Mouse (Mus musculus) T-helper 2 cell (primary cell): ENCODE data around the gene Ubr3.

ENCODE experiments used
- in situ Hi-C: fragments of 300-600 bp; cut with MboI, MseI; formaldehyde crosslinking; loops from one replicate; pipeline ENCODE4 v1.15.1; 2025; ENCODE audit warnings: high pct_unique_total_duplicates

Gene Ubr3

GRCm38 (mm10) chr2:69897039-69897617 is at the start of gene Ubr3:
Gene Ubr3 (plus strand): TSS chr2:69897246.
- in situ Hi-C loops: no loop called here

DNA sequence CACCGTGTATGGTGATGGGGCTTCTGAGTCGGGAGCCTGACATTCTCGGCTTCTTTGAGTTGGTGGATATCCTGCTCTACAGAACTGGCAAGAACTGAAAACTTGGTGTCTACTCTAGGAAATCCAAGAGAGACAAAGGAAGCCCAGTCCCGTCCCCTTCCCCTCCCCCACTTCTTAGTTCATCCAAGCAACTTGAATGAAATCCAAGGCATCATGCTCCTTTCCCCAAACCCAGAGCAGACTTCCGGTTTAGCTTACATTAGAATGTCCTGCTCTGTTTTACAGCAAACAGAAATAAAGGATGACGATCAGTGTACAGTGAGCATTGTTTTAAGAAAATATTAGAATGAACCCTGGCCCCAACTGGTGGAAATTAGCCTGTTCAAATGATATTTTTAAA is 47.8 kb upstream of the Ubr3 start:
- in situ Hi-C loops: no loop called here

DNA sequence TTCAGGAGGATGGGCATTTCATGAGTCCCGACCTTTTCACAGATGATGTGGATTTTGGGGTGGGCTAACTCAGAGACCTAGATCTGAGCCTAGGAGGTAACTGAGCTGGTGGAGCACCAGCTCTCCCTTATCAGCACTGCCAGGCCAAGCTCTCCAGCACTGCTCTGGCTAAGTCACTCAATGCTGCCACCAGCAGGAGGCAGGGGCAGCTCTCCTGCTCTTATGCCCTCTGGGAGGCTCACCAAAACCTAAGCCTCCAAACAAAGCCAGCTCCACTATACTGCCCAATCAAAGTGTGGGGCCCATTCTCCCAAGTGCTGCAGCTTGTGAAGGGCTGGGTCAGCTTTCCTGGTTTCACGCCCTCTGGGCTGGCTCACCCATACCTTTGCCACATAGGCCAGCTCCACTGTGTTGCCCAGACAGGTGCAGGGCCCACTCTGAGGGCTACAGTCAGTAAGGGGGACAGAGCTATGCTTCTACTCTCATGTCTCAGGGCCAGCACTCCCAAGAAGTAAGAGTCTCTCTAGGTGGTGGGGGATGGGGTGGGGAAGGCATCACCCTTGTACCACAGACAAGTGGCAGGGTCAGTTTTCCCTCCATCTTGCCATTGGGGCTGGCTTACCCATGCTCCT is 45.5 kb upstream of the Ubr3 start:
- in situ Hi-C loops: no loop called here

DNA sequence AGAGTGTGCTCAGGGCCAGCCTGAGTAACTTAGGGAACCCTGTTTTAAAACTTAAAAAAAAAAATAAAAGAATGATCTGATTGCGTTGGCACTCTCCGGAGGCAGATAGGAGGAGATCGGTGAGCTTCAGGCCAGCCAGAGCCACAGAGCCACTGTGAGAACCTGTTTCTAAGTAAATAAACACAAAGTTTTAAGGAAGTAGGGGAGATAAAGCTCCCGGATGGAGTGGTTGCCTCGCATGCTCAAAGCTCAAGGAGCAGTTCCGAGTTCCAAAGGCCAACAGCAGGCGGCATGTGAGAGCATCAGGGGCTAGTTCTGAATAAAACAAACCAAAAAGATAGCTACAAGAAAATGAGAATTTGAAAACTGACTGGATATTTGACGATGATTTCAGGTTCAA is 40.7 kb upstream of the Ubr3 start:
- in situ Hi-C loops: no loop called here

DNA sequence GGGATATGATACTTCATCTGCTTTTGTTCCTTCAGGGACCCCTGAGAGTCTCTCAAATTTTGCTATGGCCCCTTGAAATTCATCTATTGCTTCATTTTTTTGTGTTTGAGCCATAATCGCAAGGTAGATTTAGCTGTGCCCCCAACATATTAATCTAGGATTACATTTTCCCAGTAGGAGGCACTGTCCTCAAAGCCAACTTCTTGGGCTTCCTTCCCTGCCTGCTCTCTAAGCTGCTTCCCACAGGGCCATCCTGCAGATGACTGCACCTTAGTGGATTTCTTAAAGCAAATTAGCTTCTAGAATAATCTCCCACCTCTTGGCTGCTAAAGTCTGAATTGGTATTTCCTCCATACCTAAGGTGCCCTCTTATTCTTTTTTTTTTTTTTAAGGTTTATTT is 39.2 kb upstream of the Ubr3 start:
- in situ Hi-C loops: no loop called here

- in situ Hi-C loops: no loop called here
These were observed 36.0 kb upstream of the Ubr3 start for GRCm38 (mm10) chr2:69860972-69861452.

DNA sequence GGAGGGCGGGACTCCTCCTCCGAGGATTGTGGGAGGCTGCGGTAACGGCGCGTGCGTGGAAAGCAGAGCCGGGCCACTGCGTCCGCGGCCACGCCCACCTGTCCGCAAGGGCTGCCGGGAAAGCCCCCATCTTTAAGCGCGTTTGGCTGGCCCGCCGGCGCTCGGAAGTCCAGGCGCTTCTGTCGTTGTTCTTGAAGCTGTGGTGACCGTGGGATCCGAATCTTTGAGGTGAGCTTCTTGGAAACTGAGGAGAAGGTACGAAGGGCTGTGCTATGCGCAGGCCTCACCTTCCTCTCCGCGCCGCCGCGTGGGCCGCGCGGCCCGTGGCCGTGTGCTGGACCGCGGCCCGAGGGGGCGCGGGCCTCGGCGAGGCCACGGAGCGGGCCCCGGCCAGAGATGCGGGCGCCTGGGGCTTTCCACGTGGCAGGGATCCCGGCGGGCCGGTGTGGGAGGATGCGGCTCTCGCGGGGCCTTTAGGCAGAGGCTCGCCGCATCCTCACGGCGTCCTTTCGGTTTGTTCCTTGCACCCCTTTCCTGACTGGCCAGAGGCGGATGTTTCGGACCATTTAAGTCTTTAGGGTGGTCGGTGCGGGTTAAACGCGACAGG is 35.5 kb upstream of the Ubr3 start, which contains the start of gene Ssb:
Gene Ssb, plus strand, starts transcription at position 78 of the 607 bp plus-strand sequence.
- in situ Hi-C loops: no loop called here

DNA sequence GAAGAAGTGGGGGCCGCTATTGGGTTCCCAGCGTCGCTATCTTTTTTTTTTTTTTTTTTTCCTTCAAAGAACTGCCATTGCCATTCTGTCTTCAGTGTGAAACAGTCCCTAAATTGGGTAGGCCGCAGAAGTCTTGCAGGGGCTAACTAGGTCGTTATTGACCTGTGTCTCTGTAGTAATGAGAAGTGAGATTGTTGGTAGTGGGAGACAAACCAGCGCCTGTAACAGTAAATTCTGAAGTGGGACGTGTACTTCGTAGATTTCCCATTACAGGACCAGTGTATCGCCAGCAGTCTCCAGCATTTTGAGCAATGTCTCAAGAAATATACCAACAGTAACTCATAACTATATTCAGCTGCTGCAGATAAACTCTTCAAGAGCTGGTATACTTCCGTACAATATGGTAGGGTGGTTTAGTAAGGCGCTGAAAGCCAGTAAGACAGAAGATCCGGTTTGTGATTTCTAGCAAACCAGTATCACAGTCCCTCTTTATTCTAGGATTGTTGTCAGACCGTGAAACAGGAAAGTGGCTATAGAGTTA is 34.9 kb upstream of the Ubr3 start:
- in situ Hi-C loops: no loop called here

GRCm38 (mm10) chr2:69883990-69884391 is 13.1 kb upstream of the Ubr3 start:
- in situ Hi-C loops: no loop called here

DNA sequence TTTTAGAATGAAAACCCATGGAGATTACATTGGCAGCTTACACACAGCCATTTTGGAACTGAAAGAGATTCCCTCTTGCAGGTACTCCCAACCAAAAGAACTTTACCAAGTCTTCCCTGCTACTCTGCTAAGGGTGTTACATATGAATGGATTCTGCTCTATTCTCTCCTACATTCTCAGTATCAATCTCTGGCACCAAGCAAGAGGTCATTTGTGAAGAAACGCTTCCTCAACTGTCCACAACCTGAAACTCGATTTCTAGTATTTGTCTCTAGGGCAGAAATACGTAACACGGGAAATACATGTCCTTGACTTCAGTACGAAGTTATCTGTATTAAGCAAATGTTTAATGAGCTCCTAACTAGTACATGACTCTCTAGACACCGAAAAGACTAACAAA is 12.5 kb upstream of the Ubr3 start:
- in situ Hi-C loops: no loop called here

DNA sequence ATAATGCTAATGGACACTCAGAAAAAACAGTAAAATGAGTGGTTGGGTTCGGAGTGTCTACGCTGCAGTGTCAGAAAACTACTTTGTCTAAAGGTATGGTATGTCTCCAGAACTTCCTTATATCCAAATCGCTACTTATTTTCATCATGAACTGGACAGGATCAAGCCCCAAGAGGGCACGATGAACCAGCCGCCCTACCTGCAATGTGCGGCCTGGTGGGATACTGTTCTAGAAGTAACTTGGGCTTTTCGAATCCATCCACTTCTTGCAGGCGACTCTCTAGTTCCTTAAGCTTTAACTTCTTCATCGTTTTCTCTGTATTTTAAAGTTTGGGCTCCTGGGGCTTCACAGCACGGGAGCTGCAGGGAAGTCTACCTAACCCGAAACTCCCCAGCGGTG is 12.0 kb upstream of the Ubr3 start:
- in situ Hi-C loops: no loop called here

DNA sequence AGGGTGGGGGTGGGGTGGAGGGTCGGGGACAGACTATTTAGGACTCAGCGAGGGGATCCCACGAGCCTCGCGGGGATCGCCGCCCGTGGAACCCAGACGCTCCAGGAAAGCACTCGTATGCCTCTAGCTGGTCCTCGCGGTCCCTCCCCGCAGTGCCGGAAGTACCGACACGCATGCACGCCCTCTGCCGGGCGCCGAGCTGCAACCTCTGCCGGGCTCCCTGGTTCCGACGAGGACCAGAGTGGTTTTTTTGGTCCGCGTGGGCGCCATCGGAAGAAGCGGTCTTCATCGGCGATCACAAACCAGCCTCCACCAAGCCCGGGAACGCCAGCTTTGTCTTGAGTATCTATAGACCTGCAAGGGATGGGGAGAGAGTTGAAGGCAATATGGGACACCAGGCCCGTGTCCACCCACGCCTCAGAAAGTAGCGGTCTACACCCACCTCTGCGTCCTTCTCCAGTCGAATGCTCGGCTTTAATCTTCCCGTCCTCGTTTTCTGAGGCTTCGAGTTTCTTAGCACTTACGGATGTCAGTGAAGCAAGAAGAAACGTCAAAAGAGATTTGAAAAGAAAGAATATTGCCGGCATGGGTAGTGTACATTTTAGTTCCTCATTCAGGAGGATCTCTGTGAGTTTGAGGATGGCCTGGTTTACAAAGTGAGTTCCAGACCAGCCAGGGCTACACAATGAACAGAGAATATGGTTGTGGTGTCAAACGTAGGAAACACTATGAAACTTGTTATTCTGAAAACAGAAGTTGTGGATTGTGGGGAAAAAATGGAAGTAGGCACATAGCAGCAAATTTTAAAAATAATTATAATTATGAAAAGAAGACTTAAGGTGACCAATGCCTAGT is 11.4 kb upstream of the Ubr3 start, which contains the start of gene Mettl5:
Gene Mettl5, minus strand, starts transcription at position 165 of the 855 bp plus-strand sequence.
- in situ Hi-C loops: no loop called here

DNA sequence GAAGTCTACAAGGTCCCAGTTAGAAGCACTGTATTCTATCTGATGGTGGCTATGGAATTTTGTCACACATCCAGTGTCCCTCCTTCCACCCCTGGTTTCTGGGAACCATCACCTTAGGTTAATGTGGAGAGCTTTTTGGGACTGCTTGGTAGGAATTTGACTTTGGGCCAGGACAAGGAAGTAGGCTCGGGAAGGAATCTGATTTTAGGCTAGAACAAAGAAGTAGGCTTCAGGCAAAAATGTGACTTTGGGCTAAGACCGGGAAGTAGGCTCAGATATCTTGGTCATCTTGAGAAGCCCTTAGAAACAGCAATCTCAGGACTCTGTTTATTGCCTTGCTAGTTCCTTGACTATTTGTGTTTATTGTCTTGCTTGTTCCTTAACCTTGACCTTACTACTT is 8.1 kb upstream of the Ubr3 start:
- in situ Hi-C loops: no loop called here

DNA sequence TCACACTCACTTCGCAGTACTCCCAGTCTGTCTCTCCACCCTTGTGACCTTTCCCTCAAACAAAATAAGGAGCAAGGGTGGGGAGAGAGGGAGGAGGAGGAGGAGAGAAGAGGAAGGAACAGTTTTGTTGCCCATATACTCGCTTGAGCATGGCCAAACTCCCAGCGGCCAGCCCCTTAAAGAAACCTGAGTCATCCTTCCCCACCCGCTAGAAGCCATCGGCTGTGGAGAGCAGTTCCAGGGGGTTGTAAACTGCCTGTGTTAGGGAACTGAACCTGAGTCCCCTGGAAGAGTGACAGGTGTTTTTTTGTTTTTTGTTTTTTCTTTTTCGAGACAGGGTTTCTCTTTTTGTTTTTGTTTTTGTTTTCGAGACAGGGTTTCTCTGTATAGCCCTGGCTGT is 6.2 kb upstream of the Ubr3 start:
- in situ Hi-C loops: no loop called here

GRCm38 (mm10) chr2:69893145-69893544 is 3.9 kb upstream of the Ubr3 start:
- in situ Hi-C loops: no loop called here

GRCm38 (mm10) chr2:69893891-69894290 is 3.2 kb upstream of the Ubr3 start:
- in situ Hi-C loops: no loop called here

DNA sequence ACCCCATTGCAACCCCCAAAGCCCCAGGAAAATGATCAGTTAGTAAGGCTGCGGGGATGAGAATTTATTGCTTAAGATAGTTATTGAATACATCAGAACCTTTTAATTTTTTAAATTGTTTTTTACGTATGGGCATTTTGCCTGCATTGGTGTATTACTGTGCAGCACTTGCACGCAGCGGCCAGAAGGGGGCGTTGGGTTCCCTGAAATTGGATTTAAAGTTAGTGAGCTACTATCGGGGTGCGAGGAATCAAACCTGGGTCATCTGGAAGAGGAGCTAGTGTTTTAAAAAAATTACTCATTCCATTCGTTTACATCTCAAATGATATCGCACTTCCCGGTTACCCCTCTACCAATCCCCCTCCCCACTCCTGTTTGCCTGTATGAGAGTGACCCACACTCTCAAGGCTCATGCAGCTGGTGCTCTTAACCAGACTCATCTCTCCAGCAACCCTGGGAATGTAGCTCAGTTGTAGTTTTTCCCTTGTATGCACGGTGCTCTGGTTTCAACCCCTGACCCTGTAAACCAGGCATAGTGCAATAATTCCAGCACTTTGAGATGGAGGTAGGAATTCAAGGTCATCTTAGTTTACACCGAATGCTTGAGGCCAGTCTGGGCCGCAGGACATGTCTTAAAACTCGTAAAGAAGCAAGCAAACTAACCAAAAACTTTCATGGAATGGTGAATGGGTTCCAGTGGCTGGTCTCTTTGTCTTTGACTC is 1.4 kb upstream of the Ubr3 start:
- in situ Hi-C loops: no loop called here

- in situ Hi-C loops: no loop called here
These were observed 843 bp upstream of the Ubr3 start for GRCm38 (mm10) chr2:69896224-69896581.

DNA sequence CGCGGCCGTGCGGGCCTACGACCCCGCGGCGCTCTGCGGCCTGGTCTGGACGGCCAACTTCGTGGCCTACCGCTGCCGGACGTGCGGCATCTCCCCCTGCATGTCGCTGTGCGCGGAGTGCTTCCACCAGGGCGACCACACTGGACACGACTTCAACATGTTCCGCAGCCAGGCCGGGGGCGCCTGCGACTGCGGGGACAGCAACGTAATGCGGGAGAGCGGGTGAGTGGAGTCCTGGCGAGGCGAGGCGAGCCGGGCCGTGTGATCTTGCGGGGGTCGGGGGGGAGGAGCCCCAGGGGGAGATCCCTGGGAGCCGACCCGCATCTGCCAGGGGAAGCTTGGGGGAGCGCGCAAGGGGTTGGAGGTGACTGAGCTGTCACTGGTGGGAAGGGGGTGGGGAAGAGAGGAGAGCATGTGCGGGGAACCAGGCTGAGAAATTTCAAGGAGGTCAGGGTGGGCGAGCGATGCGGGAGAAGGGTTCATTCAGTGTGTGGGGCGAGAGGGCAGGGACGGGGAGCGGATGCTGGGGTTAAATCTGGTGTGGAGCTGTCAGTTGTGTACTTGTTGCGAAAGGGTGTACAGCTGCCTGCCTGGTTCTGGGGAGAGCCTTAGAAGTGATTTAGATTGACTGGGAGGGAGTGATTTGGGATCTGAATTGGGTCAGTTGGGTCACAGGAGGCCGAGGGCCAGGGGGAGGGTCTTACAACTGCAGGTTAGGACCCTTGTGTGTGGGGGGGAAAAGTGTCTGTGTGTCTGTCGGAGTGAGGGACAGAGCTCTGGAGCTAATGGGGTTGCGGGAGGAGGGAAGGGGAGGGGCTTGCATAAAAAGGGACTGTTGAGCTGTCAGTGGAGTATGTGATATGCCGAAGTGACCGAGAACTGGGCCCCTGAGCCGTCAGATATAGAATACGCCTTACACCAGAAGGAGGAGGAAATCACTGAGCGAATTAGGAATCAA is 851 bp downstream of the Ubr3 start:
- in situ Hi-C loops: no loop called here

GRCm38 (mm10) chr2:69903541-69903940 is 6.5 kb downstream of the Ubr3 start:
- in situ Hi-C loops: no loop called here
